Mouse (Mus musculus) cerebellum, postnatal 36 days (tissue): Measurements from ENCODE around the gene Pdzd2.

Experiments
- DNase-seq, 2 experiments: peaks; one replicate each; pipeline ENCODE4 v3.0.0; 2021 to 2022; ENCODE audit warnings: mixed read lengths in 2 of 2

Gene Pdzd2

DNA sequence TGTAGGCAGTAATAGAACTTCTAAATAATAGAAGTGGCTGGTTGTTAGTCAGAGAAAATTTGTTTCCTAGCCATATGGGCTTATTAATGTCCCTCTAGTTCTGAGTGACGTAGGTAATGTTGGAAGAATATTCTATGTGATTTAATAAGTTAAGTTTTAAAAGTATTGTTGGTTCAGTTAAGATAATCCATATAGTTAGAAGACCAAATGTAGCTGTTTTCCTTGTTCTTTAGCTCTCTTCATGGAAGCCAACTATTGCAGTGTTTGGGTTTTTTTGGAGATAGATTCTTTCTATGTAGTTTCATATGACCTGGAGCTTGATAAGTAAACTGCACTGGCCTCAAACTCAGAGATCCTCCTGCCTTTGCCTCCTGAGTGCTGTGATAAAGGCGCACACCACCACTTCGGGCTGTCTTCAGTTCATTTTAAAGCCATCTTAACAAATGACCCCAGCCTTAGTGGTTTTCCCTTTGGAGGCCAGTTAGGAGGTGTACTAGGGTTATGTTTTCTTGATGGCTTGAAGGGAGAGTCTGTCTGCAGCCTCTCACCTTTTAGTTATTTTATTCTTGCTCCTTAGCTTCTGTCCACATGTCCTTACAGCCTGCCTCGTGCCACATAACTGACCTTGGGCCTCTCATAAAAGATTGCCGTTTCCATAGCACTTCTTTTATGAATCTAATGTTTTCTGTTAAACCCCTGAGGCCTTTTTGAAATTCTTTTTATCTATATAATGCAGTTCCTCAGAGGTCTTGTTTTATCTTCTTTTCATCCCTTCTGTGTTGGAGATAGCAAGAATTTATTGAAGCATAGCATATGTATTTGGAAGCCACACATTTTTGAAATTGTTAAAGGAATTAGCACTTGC lies 399.0 kb downstream of the Pdzd2 start:
- DNase-seq: no peak

DNA sequence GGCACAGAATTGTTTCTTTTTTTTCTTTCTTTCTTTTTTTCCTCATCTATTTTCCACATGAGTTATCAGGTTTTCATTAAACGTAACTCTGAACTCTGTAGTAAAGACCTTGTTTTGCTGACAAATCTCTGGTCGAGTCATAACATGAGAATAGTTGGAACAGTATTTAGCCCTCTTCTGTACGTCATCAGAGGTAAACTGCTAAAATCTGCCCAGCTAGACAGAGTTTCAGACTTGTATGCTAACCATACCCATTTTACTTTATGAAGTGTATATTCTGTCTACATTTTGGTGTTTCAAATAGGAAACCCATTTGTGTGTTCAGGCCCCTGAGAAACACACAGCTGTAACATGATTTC lies 402.0 kb downstream of the Pdzd2 start:
- DNase-seq: no peak

DNA sequence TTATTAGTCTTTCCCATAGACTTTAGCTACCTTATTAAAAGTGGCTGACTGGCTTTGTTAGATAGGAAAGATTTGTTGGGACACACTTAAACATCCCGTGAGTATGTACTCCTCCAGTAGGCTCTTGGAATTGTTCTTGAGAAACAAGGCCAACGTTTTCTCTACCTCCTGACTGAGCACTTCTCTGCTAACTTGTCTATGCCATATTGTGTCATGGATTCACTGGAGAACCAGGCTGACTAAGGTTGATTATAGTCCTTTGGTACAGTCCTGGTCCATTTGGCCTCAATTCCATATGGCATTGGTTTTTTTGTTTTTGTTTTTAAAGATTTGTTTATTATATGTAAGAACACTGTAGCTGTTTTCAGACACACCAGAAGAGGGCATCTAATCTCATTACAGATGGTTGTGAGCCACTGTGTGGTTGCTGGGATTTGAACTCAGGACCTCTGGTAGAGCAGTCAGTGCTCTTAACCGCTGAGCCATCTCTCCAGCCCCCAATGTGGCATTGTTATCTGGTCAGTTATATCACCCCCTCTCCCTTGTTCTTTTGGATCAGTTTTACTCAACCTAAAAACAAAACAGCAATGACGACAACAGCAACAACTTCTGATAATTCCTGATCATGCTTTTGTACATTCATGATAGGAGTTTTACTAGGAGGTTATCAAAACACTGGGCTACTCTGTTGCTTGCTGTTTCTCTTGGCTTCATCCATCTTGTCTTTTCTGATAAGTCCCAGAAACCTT lies 402.5 kb downstream of the Pdzd2 start:
- DNase-seq: no peak

DNA sequence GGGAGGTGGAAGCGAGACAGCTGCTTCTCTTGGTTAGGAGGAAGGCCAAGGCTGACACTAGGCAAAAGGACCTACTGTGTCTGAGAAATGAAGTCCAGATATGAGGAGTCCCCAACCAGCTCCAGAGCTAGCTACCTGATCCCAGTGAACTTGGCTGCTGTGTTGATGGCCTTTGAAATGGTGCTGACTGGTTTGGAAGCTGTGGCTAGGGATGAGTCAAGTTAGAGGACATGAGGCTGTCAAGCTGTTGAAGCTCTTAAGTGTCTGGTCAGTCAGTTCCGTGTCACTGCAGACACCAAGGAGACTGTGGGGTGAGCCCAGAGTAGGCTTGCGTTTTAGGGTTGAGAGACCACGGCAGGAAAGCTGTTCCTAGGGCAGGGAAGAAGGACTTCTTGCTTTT lies 405.3 kb downstream of the Pdzd2 start:
- no peak for DNase-seq

DNA sequence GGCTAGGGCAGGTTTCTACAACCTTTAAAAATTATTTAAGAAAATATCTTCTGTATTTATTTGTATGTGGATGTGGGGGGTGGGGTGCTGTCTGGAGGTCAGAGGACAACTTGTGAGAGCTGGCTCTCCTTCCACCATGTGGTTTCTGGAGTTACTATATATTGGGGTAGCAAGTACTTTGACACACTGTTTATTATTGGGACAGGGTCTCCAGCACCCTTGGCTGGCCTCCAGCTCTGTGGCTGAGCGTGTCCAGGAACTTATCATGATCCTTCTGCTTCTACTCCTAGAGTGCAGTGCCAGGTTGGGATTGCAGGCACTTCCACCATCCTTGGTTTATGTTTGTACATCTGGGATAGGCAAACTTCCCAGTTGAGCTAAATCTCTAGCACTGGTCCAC lies 408.4 kb downstream of the Pdzd2 start:
- DNase-seq: no peak

DNA sequence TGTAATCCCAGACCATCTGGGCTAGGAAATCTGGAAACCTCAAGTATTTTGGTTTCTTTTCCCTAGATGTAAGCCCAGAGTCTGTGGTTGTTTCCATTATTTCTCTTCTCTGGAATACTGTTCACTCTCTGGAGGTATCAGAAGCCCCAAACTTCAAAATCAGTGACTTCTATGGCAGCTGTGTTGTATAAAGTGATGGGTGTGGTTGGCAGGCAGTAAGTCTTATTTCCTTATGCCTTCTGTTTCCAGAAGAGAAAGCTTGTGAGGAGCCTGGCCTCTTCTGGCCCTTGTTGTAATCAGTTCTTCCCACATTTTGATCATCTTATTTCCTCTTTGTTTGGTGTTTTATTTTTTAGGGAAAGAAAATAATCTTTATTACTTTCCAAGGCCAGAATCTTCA lies 408.8 kb downstream of the Pdzd2 start:
- no peak for DNase-seq

DNA sequence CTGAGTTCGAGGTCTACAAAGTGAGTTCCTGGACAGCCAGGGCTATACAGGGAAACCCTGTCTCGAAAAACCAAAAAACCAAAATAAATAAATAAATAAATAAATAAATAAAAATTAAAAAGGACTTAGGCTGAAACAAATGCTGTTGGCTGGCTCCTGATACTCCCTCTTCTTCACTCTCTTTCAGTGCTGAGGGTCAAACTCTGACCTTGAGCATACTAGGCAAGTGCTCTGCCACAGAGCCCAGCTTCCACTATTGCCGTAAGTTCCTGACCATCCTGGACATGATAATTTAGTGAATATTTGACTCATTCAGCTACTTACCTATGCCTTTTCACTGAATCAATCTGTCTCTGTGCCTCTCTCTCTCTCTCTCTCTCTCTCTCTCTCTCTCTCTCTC lies 409.3 kb downstream of the Pdzd2 start:
- no peak for DNase-seq

DNA sequence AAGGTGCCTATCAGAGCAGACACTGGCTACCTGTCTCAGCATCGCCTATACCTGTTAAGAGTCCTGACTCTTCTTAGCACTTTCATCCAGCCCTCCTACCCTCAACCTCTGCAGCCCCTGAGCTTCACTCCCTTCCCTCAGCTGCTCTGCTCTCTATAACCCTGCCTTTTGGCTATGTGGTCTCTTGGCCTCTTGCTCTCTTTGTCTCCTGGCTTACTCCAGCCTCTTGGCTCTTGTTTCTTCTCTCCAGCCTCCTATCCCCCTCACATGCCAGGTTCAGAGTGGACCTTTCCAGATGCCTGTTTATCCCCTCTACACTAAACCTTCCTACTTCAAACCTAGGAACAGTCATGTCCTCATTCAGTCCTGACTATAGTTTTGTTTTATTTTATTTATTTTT lies 415.4 kb downstream of the Pdzd2 start:
- no peak for DNase-seq

DNA sequence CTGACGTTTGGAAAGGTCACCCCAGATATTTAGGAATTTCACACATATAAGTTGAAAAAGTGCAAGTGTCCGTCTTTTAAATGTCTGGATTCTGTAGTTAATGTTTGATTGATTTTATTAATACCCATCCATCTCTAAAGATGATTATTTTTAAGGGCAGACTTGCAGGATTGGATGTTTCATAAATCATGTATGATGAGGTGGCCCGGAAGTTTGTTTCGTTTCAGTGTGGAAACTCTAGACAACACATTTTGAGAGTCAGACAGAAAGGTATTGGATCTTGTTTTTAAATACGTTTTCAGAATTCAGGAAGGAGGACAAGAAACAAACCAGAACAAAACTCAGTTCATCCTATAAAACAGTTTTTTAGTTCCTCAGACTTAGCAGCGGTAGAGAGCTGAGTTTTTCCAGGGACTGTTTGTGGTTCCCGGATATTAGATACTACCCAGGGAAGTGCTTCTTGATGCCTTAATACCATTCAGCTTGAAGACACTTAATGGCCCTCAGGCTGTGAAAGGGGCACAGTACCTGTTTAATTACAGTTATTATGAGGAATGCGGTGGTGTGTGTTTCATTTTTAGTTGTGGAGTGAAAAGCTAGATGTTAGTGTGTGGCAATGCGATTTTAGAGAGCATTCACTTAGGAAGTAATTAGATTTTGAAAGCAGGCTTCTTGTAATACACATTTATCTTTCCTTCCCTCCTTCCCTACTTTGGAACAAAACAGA lies 416.9 kb downstream of the Pdzd2 start:
- DNase-seq: no peak

DNA sequence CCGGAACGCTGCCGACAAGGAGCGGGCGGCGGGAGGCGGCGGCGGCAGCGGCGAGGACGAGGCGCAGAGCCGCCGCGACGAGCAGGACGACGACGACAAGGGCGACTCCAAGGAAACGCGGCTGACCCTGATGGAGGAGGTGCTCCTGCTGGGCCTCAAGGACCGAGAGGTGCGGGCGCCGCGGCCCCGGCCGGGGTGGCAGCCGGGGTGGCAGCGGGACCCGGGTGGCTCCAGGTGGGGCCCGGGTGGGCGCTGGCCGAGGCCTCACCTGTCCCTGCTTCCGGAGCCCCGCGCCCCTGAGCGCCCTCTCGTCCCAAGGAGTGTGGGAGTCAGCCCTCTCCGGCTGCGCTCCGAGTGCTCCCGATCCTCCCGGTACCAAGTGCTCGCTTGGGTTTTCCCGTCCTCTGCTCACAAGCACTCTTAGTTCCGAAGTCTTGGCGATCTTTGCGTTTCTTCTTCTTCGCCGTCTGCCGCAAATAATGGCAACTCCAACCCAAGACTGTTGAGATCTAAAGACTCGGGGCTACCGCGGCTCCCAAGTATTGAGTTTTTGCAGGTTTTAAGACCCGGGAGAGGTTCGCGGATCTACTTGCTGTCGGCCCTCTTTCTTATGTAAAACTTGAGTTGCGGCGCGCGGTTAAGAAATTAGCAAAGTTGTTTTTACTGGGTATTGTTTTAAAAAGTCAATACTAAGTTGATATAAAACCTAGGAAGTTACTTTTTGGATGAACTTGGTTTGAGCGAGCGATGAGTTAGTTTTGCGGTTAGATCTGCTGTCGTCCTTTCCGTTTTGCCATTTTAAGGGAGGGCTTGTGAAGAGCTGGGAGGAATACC lies 417.7 kb downstream of the Pdzd2 start, which contains the start of gene 1810049J17Rik:
Gene 1810049J17Rik, minus strand, starts transcription at position 112 of the 834 bp plus-strand sequence.
- peak in 1 of 2 experiments; percentile 48 for DNase-seq

DNA sequence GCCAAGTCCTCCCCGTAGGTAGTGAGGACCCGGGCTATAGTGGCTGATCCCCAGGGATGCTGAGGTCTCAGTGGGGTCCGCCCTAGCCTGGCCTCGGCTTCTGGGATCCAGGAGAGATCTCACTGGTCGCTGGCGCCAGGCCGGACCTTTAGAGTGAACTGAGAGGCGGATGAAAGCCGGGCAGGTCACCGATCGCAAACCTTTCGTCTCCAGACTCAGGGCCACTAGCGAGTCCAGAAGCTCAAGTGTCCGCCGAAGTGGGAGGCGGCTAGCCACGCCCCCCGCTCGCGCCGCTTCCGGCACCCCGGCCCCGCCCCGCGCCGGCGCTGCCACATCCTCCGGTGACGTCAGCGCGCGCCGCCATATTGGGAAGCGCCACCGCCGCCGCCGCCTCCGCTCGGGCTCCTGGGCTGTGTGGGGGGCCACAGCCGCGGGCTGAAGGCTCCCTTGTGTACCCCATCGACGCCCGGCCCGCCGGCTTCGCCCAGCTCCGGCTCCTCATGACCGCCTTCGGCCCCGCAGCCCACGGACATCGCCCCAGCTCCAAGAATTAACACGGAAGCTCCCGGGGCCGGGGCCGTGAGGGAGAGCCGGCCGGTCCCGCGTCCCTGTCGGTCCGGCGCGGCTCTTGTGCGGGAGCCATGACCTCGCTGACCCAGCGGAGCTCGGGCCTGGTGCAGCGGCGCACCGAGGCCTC lies 418.5 kb downstream of the Pdzd2 start, which contains the start of gene Golph3:
Gene Golph3, plus strand, starts transcription at position 360 of the 697 bp plus-strand sequence.
- peak; percentile 95 to 96 for DNase-seq

DNA sequence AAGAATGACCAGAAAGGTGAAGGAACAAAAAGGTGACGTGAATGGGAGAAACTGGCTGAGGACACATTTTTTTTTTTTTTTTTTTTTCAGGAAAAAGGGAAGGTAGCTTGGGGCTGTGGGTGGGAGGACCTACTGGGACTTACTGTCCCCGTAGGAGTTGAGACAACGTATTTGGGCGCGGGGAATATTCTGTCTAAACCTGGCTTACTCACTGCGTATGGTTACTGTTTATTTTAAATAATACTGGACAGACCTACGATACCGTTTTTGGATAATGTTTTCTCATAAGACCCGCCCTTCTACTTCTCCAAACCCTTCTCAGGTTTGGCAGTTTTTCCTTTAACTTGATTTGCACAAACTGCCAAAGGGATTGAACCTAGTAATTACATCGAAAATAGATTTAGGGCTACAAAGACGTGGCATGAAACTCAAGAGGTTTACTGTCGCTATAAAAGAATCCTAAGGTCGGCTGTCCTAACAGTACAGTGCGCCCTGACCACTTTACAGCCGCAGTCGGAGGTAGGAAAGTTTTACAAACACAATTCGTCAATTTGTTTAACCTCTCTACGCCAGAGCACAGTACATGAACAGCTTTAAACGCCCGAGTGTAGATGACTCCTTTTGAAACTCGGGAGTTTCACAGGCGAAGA lies 419.2 kb downstream of the Pdzd2 start:
- DNase-seq: no peak

DNA sequence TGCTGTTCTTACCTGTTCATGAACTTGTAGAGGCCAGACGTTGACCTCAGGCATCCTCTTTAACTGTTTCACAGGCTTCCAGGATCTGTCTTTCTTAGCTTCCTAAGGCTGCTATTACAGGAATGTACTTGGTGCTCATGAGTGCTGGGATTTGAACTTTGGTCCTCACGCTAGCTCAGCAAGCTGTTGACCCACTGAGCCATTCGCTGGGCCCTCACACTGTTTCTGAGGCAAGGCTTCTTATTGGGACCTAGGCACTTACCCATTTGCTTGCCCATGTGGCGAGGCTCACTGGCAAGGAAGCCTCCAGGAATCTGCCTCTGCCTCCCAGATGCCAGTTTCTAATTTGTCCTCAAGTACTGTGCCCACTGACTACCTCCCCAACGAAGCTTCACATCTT lies 419.8 kb downstream of the Pdzd2 start:
- DNase-seq: no peak

DNA sequence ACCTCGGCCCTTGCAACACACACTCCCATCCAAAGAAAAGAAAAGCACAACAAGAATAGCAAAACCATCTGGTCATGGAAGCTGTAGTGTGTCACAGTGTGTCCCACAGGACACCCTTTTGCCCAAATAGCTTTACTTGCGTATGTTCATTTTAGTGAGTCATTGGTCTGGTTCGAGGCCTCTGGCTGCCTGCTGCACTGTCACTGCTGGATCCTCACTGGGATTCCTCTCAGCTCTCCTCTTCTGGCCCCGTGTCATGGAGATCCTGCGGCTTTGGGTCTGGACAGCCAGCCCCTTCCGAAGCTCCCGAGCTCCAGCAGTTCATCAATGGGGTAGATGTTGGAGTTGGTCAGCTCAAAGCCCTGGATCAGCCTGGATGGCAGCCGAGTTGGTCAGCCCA lies 421.3 kb downstream of the Pdzd2 start:
- no peak for DNase-seq

DNA sequence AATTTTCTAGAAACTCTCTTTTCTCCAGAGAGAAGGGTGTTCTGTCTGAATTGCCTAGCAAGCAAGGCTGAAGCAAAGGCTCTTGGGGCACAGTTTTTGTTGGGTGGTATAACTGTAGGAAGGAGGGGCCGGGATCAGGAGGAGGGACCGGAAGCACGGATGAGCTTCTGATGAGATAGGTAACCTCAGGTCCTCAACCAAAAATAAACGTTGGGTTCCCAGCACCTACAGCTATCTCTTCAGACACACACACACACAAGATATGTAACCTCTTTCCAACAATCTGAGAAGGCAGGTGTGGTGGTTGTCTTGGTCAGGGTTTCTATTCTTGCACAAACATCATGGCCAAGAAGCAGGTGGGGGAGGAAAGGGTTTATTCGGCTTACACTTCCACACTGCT lies 422.4 kb downstream of the Pdzd2 start:
- DNase-seq: no peak

DNA sequence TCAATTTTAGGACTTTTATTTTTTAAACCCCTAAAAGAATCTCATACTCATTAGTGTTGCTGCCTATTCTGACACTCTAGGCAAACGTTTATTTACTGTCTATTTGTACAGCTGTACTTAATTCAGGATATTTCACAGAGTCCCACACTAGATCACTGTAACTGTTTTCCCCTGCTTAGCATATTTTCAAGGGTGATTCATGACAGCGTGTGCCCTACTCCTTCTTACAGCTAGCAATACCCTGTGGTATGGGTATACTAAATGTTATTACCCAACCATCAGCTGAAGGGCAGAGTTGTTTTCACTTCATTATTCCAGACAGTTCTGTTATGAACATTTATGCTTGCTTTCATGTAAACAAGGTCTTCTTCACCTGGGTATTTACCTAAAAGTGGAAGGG lies 423.7 kb downstream of the Pdzd2 start:
- no peak for DNase-seq

DNA sequence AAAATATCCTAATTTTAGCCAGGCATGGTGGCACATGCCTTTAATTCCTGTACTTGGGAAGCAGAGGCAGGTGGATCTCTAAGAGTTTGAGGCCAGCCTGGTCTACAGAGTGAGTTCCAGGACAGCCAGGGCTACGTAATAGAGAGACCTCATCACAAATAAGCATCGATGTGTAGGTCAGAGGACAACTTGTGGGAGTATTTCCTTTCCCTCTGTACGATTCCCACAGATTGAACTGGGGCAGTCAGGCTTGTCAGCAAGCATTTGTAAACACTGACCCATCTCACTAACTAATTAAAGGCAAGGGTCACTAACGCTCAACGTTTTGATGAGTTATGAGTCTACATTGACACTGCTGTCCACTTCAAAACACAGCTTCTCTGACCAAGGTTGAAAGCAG lies 425.1 kb downstream of the Pdzd2 start:
- no peak for DNase-seq

DNA sequence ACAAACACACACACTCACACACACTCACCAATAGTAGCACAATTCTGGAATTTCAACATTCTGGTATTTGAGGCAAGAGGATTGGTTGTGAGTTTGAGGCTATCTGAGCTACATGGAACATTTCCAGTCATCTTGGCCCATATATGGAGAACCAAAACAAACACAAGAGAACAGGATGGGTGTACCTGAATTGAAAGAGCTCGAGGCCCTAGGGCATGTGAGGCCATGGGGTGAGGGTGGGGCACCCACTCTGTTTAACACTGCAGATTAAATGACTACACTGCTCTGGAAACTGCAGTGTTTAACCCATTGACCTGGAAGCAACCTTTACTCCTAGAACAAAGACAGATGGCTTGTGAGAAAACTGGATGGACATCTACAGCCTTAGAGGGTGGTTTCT lies 426.5 kb downstream of the Pdzd2 start:
- no peak for DNase-seq

DNA sequence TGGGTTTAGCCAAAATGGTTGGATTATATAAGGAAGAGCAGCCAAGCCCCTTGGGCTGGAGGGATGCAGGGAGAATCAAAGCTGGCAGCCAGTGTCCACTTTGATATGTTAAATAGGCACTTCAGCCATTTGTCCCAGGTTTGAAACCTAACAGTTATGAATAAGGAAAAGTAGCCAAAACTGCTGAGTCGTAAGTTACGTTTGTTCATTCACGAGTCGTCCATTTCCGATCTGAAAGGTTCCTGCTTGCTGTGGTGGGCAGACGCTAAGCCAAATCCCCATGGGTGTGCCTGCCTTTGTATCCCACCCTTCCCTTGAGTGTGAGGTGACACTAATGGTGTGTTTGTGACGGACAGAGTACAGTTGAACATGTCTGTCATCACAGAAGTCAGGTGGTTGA lies 428.3 kb downstream of the Pdzd2 start:
- DNase-seq: no peak

DNA sequence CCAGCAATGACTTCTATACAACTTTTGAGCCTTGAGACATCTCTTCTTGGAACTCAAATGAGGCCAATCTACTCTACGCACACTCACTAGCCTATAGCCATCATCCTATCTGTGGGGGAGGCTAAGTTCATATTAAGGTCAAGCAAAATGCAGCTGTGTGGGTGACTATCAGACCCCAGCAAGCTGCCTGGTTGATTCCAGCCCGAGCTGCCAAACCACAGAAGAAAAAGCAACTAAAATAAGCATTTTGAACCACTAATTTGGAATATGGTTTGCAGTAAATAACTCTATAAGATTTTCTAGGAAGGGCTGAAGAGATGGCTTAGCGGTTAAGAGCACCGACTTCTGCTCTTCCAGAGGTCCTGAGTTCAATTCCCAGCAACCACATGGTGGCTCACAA lies 429.0 kb downstream of the Pdzd2 start:
- no peak for DNase-seq
